Mouse (Mus musculus) CH12.LX (cell line): ENCODE results near the gene Gm42669. TPM values are rescaled to one million over a fixed set of nuclear protein-coding genes. Genes with fewer than 3 reads are reported as not detected.

Experiments used
- DNase-seq: peaks from one replicate; pipeline ENCODE4 v3.0.0-alpha.2; 2013; ENCODE audit errors: extremely low read depth
- H3K27ac ChIP-seq: 2 replicates; pipeline ENCODE4 v1.5.1; 2012; ENCODE audit warnings: low read depth, mild to moderate bottlenecking, control low read depth, moderate library complexity; ENCODE audit not compliant: insufficient read depth
- H3K27me3 ChIP-seq: replicated peaks from 2 replicates; pipeline ENCODE3; 2012; ENCODE audit warnings: inconsistent platforms
- H3K36me3 ChIP-seq, 2 experiments: replicated peaks in 1 of 2; 2 replicates each; pipeline versions ENCODE3 to v1.6.1; 2012; ENCODE audit warnings: inconsistent platforms in 1 of 2, low read length in 1 of 2, mild to moderate bottlenecking in 1 of 2, mixed read lengths in 1 of 2, moderate library complexity in 1 of 2; ENCODE audit not compliant: control insufficient read depth in 1 of 2, insufficient read depth in 1 of 2
- H3K4me1 ChIP-seq, 2 experiments: 2 replicates each; pipeline ENCODE4 v1.6.1; 2012; ENCODE audit warnings: inconsistent platforms in 1 of 2, moderate library complexity in 1 of 2; ENCODE audit not compliant: insufficient read depth in 2 of 2, control insufficient read depth in 1 of 2
- H3K4me2 ChIP-seq: 2 replicates; pipeline ENCODE4 v1.6.1; 2012; ENCODE audit warnings: low read depth, mild to moderate bottlenecking, control low read depth; ENCODE audit not compliant: poor library complexity, insufficient read depth, severe bottlenecking
- H3K4me3 ChIP-seq, 3 experiments: fragments of 150-350 bp in 1 of 3; sonication (generic) in 1 of 3; replicated peaks in 1 of 3; 2 replicates each; pipeline versions ENCODE3 to v1.5.1; 2011 to 2012; ENCODE audit warnings: low read depth in 2 of 3, low read length in 2 of 3, mild to moderate bottlenecking in 2 of 3, moderate library complexity in 2 of 3, control low read depth in 1 of 3, improper control_type of control experiment in 1 of 3, inconsistent platforms in 1 of 3, mixed read lengths in 1 of 3; ENCODE audit not compliant: poor library complexity in 1 of 3
- H3K79me2 ChIP-seq: replicated peaks from 2 replicates; pipeline ENCODE4 v1.6.1; 2012; ENCODE audit warnings: mild to moderate bottlenecking, moderate library complexity; ENCODE audit not compliant: control insufficient read depth, poor library complexity, insufficient read depth, severe bottlenecking; ENCODE audit errors: extremely low read depth
- H3K9ac ChIP-seq: 2 replicates; pipeline ENCODE4 v1.6.1; 2012; ENCODE audit warnings: low read depth, mild to moderate bottlenecking, control low read depth, moderate library complexity; ENCODE audit not compliant: insufficient read depth
- H3K9me3 ChIP-seq: replicated peaks from 2 replicates; pipeline ENCODE3; 2012; ENCODE audit warnings: low read length, inconsistent platforms, mixed read lengths
- BHLHE40 ChIP-seq: IDR thresholded peaks from 2 replicates; pipeline ENCODE4 v1.6.1; 2011; ENCODE audit warnings: mild to moderate bottlenecking, low read depth, low read length, improper control_type of control experiment
- CHD1 ChIP-seq: IDR thresholded peaks from 2 replicates; pipeline ENCODE4 v1.6.1; 2012; ENCODE audit warnings: low read depth, low read length, improper control_type of control experiment, inconsistent platforms
- CHD2 ChIP-seq: IDR thresholded peaks from 2 replicates; pipeline ENCODE4 v1.6.1; 2011; ENCODE audit warnings: low read length, improper control_type of control experiment
- E2F4 ChIP-seq: IDR thresholded peaks from 2 replicates; pipeline ENCODE4 v1.6.1; 2011; ENCODE audit warnings: low read depth, low read length, improper control_type of control experiment; ENCODE audit not compliant: insufficient replicate concordance
- IRF4 ChIP-seq: IDR thresholded peaks from 2 replicates; pipeline ENCODE4 v1.6.1; 2014; ENCODE audit warnings: low read depth, mild to moderate bottlenecking, inconsistent platforms, low read length, improper control_type of control experiment
- KAT2A ChIP-seq: IDR thresholded peaks from 2 replicates; pipeline ENCODE4 v1.6.1; 2012; ENCODE audit warnings: low read length, improper control_type of control experiment, inconsistent platforms; ENCODE audit not compliant: insufficient replicate concordance
- MAFK ChIP-seq: IDR thresholded peaks from 2 replicates; pipeline ENCODE4 v1.6.1; 2011; ENCODE audit warnings: low read length, improper control_type of control experiment; ENCODE audit not compliant: insufficient replicate concordance
- MAZ ChIP-seq: IDR thresholded peaks from 2 replicates; pipeline ENCODE4 v1.6.1; 2012; ENCODE audit warnings: low read depth, mild to moderate bottlenecking, inconsistent platforms, low read length, improper control_type of control experiment, moderate library complexity
- MXI1 ChIP-seq: IDR thresholded peaks from 2 replicates; pipeline ENCODE4 v1.6.1; 2011; ENCODE audit warnings: mild to moderate bottlenecking, low read depth, low read length, improper control_type of control experiment
- POLR2A ChIP-seq: IDR thresholded peaks from 2 replicates; pipeline ENCODE4 v1.6.1; 2011; ENCODE audit warnings: low read depth, mild to moderate bottlenecking, improper control_type of control experiment, low read length
- POLR2AphosphoS2 ChIP-seq: IDR thresholded peaks from 2 replicates; pipeline ENCODE4 v1.6.1; 2011; ENCODE audit warnings: low read depth, low read length, improper control_type of control experiment
- RCOR1 ChIP-seq: conservative IDR thresholded peaks from 2 replicates; pipeline ENCODE4 v1.6.1; 2012; ENCODE audit warnings: low read depth, mild to moderate bottlenecking, inconsistent platforms, low read length, improper control_type of control experiment
- SMC3 ChIP-seq: IDR thresholded peaks from 2 replicates; pipeline ENCODE4 v1.6.1; 2011; ENCODE audit warnings: low read depth, low read length, improper control_type of control experiment
- USF1 ChIP-seq: IDR thresholded peaks from 2 replicates; pipeline ENCODE4 v1.6.1; 2014; ENCODE audit warnings: low read depth, mild to moderate bottlenecking, inconsistent platforms, low read length, improper control_type of control experiment
- USF2 ChIP-seq: conservative IDR thresholded peaks from 2 replicates; pipeline ENCODE4 v1.6.1; 2011; ENCODE audit warnings: low read depth, low read length, improper control_type of control experiment
- ZKSCAN1 ChIP-seq: IDR thresholded peaks from 2 replicates; pipeline ENCODE4 v1.6.1; 2012; ENCODE audit warnings: low read depth, inconsistent platforms, low read length, improper control_type of control experiment, borderline replicate concordance
- dilution Hi-C: fragments of 300-500 bp; cut with MboI; formaldehyde crosslinking; loops from 2 replicates; pipeline ENCODE4 v1.14.3; 2020; ENCODE audit warnings: low sequenced_read_pairs; ENCODE audit not compliant: extremely low pct_unique_long_range_greater_than_20kb, extremely low pct_ligation_motif_present
- in situ Hi-C: fragments of 300-500 bp; cut with MboI; formaldehyde crosslinking; loops from 3 replicates; pipeline ENCODE4 v1.14.3; 2019; ENCODE audit warnings: low sequenced_read_pairs, low pct_ligation_motif_present, low pct_unique_long_range_greater_than_20kb, mixed read lengths
- polyA plus RNA-seq: library from polyadenylated mRNA; unstranded; fragments of >175 nt; gene quantifications from 2 replicates; pipeline ENCODE4 v1.2.1, GENCODE M21; 2012; ENCODE audit warnings: low read depth; ENCODE audit not compliant: insufficient read length
- total RNA-seq, 2 experiments: library from RNA; depleted of rRNA; stranded (reverse); fragments of 300-350 nt in 1 of 2; fragments of >200 nt in 1 of 2; gene quantifications; 2 replicates each; pipeline ENCODE4 v1.2.3; 2012 to 2014

Gene Gm42669
- total and polyA plus RNA-seq, 3 experiments: 0.17 to 1.0 TPM; not detected in 1

- no peaks in the 10 kb centered on the region for H3K9me3 ChIP-seq
- no peak overlapping the region for H3K4me2 ChIP-seq
- H3K4me3 ChIP-seq: no peak overlapping the region
- H3K27me3 ChIP-seq: no peaks in the 10 kb centered on the region
- in situ Hi-C loops (no loop called here), dilution Hi-C loops (no loop called here)
- peaks cover 5 to 17% of the 10 kb centered on the region in 2 experiments for H3K36me3 ChIP-seq
- H3K79me2 ChIP-seq: no peaks in the 10 kb centered on the region
- no peak overlapping the region for H3K27ac ChIP-seq
- no peak overlapping the region for H3K9ac ChIP-seq
- H3K4me1 ChIP-seq: peaks cover 0 to 11% of the 10 kb centered on the region in 2 experiments; a peak in 2 of 4 replicates
- no peak for DNase-seq
- TF ChIP-seq SMC3 (no peak), CHD1 (no peak), MAFK (no peak), USF2 (no peak), POLR2AphosphoS2 (no peak), CHD2 (no peak), KAT2A (no peak), POLR2A (no peak), ZKSCAN1 (no peak), RCOR1 (no peak), BHLHE40 (no peak), IRF4 (no peak), MXI1 (no peak), E2F4 (no peak)
Observed at GRCm38 (mm10) chr5:107470600-107471329, 36.7 kb upstream of the Gm42669 start.

DNA sequence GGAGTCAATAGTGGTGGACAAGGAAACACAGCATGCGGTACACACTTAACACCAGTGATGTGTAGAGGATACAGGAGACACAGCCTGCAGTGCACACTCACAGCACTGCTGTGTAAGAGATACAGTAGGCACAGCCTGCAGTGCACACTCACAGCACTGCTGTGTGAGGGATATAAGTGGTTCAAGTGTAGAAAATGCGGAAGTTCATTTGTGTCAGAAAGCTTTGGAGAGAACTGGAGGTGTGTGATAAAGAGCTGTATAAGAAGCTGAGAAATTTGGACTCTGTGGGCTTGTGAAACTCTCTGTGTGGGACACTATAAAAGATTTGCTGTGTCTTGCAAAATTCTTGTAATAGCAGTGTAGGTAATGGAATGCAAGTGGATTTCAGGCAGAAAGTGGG is 27.2 kb upstream of the Gm42669 start:
- in situ Hi-C loops (no loop called here), dilution Hi-C loops (no loop called here)
- H3K79me2 ChIP-seq: no peaks in the 10 kb centered on the region
- H3K4me2 ChIP-seq: no peak overlapping the region
- H3K4me3 ChIP-seq: no peak overlapping the region
- H3K36me3 ChIP-seq: peaks cover under 1 to 7% of the 10 kb centered on the region in 2 experiments
- H3K9me3 ChIP-seq: no peaks in the 10 kb centered on the region
- H3K27me3 ChIP-seq: no peaks in the 10 kb centered on the region
- TF ChIP-seq MAZ (no peak), SMC3 (no peak), USF1 (no peak)
- TF ChIP-seq, all 38 proteins: peak for 0
- Histone ChIP-seq H3K9ac (no peak overlapping the region), H3K27ac (no peak overlapping the region), H3K4me1 (no peaks in the 10 kb centered on the region)
- DNase-seq: no peak
